Mouse (Mus musculus) midbrain, postnatal 0 days (tissue): ENCODE measurements around the gene Akirin1. TPM values are rescaled to one million over a fixed set of nuclear protein-coding genes. Genes with fewer than 3 reads are reported as not detected.

Experiments
- ATAC-seq: fragments of 200-750 bp; cut with Nextera tagmentation; 2 replicates; pipeline ENCODE4 v1.8.0; 2017; ENCODE audit warnings: moderate number of reproducible peaks, mild to moderate bottlenecking, moderate TSS enrichment, moderate library complexity; ENCODE audit not compliant: low FRiP score
- DNase-seq: peaks from one replicate; pipeline ENCODE4 v3.0.0-alpha.2; 2015; ENCODE audit warnings: low spot score
- H3K27ac ChIP-seq: fragments of 300-500 bp; sonication (generic); 2 replicates; pipeline ENCODE4 v1.5.1; 2014; ENCODE audit warnings: low read depth, mild to moderate bottlenecking, low read length, mixed read lengths
- H3K27me3 ChIP-seq: fragments of 300-500 bp; sonication (generic); 2 replicates; pipeline ENCODE4 v1.6.1; 2014; ENCODE audit warnings: low read length, control low read depth, mixed read lengths; ENCODE audit not compliant: insufficient read depth
- H3K36me3 ChIP-seq: fragments of 300-500 bp; sonication (generic); 2 replicates; pipeline ENCODE4 v1.6.1; 2014; ENCODE audit warnings: low read length, control low read depth, mixed read lengths; ENCODE audit not compliant: insufficient read depth
- H3K4me1 ChIP-seq: fragments of 300-500 bp; sonication (generic); 2 replicates; pipeline ENCODE4 v1.6.1; 2014; ENCODE audit warnings: mild to moderate bottlenecking, control low read depth, antibody characterized with exemption, low read length, mixed read lengths; ENCODE audit not compliant: insufficient read depth
- H3K4me2 ChIP-seq: fragments of 300-500 bp; sonication (generic); 2 replicates; pipeline ENCODE4 v1.6.1; 2014; ENCODE audit warnings: low read depth, mild to moderate bottlenecking, low read length, mixed read lengths; ENCODE audit not compliant: poor library complexity, severe bottlenecking
- H3K4me3 ChIP-seq: fragments of 300-500 bp; sonication (generic); 2 replicates; pipeline ENCODE4 v1.5.1; 2014; ENCODE audit warnings: low read depth, mild to moderate bottlenecking, low read length, moderate library complexity
- H3K9ac ChIP-seq: fragments of 300-500 bp; sonication (generic); replicated peaks from 2 replicates; pipeline ENCODE4 v1.6.1; 2014; ENCODE audit warnings: mild to moderate bottlenecking, low read length, moderate library complexity, mixed read lengths; ENCODE audit not compliant: poor library complexity, severe bottlenecking
- H3K9me3 ChIP-seq: fragments of 300-500 bp; sonication (generic); 2 replicates; pipeline ENCODE4 v1.6.1; 2016; ENCODE audit warnings: low read length, control low read depth
- CTCF ChIP-seq: IDR thresholded peaks from 2 replicates; pipeline ENCODE4 v1.5.1; 2016; ENCODE audit warnings: antibody characterized with exemption, mild to moderate bottlenecking
- WGBS: fragments of 180-500 bp; shearing (Covaris S2); extraction: QIAGEN DNeasy Blood & Tissue Kit; methylation state at CpG from one replicate; pipeline ENCODE4 v1.1.7; 2014; 5-methylcytosine and 5-hydroxymethylcytosine counted together
- polyA plus RNA-seq: library from polyadenylated mRNA; unstranded; fragments of >200 nt; fragmentation: Nextera tagmentation; extraction: Ambion mirVana; gene quantifications from 2 replicates; pipeline ENCODE4 v1.2.1, GENCODE M21; 2015
- total RNA-seq: library from RNA; depleted of rRNA; stranded (reverse); fragments of >200 nt; gene quantifications from 2 replicates; pipeline ENCODE4 v1.2.3, GENCODE M21; 2014

Gene Akirin1
- total and polyA plus RNA-seq, 2 experiments from 2014 or later: 60.5 to 91.5 TPM

DNA sequence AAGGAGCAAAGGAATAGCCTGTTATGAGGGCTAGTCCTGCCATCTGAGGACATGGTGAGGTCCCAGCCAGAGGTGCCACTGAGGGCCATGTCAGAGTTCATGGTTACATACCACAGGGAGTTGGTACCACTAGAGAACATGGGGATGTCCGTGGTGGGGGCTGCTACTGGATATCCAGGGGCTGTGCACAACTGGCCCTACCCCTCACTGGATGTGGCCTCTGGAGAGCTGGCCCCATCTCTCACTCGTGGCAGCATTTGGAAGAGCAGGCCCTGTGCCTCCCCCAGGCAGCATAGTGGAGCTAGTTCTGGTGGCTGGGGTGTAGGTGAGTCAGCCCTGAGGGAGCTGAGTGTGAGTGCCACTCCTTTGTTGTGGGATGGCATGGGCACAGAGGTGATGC lies 17.2 kb downstream of the Akirin1 start:
- DNase-seq (no peak), ATAC-seq (peak; percentile 27; the same call in 1 of the 2 replicates)
- H3K4me3 ChIP-seq: no peak overlapping the region
- no peaks in the 10 kb centered on the region for H3K27me3 ChIP-seq
- no peaks in the 10 kb centered on the region for H3K9me3 ChIP-seq
- H3K36me3 ChIP-seq: peaks cover 17% of the 10 kb centered on the region; the same call in 1 of the 2 replicates
- TF ChIP-seq CTCF: no peak
- WGBS: 94% methylated on average over 2 of the region's 2 CpGs
- H3K9ac ChIP-seq: no peak overlapping the region
- H3K4me1 ChIP-seq: no peaks in the 10 kb centered on the region
- no peak overlapping the region for H3K27ac ChIP-seq
- no peak overlapping the region for H3K4me2 ChIP-seq

DNA sequence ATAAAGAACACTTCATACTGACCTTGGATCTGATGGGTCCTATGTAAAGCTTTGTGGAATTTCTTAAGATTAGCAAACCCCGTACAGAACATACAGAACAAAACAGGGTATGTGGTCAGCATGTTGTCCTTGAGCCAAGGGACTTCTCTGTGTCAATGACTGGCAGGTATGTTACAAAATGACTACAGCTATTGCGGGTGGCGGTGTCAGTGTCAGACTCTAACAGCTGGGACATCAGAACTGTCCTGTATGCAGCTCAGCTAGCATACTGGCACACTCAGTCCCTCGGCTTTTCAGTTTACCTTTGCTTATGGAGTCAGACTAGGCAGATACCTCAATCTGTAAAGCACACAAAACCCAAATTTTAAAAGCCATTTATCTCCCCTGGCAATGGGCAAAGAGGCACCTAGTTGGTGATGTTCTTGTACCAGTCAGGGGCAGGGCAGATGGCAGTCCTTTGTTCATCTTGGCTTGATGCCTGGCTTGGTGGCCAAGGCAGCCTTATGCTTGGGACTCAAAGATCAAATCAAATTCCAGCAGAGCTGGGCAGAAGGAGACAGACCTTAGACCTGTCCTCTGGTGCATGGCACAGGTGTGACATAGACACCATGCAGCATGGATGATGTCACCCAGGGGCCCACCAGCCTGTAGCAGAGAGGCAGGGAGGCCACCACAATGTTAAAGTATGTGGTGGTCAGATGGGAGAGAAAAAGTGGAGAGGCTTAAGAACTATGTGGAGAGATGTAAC lies 17.8 kb downstream of the Akirin1 start:
- WGBS: 93% methylated on average over 4 of the region's 4 CpGs
- TF ChIP-seq CTCF: no peak
- DNase-seq: peak; percentile 31

DNA sequence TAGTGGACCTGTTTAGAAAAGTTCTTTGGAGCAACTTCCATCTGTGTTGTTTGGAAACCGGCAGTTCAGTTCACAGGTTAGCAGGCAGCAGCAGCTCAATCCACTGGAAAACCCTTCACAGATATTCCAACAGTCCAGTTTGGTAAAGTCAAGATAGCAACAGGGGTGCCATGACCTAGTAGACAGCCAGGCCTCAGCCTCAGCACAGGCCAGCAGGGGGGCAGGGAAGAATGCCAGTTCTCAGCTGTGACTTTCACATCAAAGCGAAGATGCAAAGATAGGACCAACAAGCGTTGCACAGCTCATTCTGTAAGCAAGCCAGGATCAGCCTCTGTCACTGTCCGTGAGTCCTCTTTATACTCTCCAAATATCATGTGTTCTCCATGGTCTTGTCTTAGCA lies 28.4 kb downstream of the Akirin1 start:
- ATAC-seq: no peak
- DNase-seq: no peak
- H3K4me2 ChIP-seq: no peak overlapping the region
- no peak overlapping the region for H3K27ac ChIP-seq
- no peak for TF ChIP-seq CTCF
- WGBS: 85% methylated on average over 4 of the region's 4 CpGs
- H3K4me1 ChIP-seq: peaks cover 2% of the 10 kb centered on the region; the same call in 1 of the 2 replicates
- H3K9me3 ChIP-seq: no peaks in the 10 kb centered on the region
- no peak overlapping the region for H3K4me3 ChIP-seq
- H3K27me3 ChIP-seq: no peaks in the 10 kb centered on the region
- no peak overlapping the region for H3K9ac ChIP-seq
- H3K36me3 ChIP-seq: no peaks in the 10 kb centered on the region

More for the DNA sequence above, 17.8 kb downstream of the Akirin1 start:
- no peaks in the 10 kb centered on the region for H3K9me3 ChIP-seq
- no peaks in the 10 kb centered on the region for H3K27me3 ChIP-seq
- no peak overlapping the region for H3K4me2 ChIP-seq
- no peaks in the 10 kb centered on the region for H3K4me1 ChIP-seq
- H3K9ac ChIP-seq: no peak overlapping the region
- ATAC-seq: no peak
- H3K4me3 ChIP-seq: no peak overlapping the region
- H3K27ac ChIP-seq: no peak overlapping the region
- H3K36me3 ChIP-seq: peaks cover 14% of the 10 kb centered on the region; the same call in 1 of the 2 replicates

DNA sequence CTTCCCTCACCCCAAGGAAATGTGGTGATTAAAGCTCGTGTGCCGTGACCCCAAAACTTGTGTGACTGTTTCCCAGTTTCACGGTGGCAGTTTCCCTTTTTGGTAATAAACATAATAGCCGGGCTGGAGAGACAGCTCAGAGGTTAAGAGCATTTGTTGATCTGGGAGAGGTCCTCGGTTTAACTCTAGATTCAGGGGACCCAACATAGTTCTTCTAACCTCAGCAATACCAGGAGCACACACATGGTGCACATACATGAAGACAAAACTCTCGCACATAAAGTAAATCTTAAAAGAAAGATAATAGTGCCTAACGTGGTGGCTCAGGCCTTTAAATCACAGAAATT lies 31.7 kb downstream of the Akirin1 start:
- DNase-seq (no peak), ATAC-seq (no peak)
- Histone ChIP-seq H3K4me1 (peaks cover 2% of the 10 kb centered on the region; the same call in 1 of the 2 replicates), H3K4me2 (peak overlapping the region; percentile 52), H3K9ac (peak overlapping the region; percentile 74; the same call in 1 of the 2 replicates), H3K27me3 (no peaks in the 10 kb centered on the region), H3K36me3 (peaks cover 5% of the 10 kb centered on the region; the same call in 1 of the 2 replicates), H3K4me3 (peak overlapping the region; percentile 59), H3K27ac (0 out of 2 replicates have a peak overlapping the region, but pooled peaks have one; percentile 71), H3K9me3 (no peaks in the 10 kb centered on the region)
- TF ChIP-seq CTCF: no peak
- WGBS: 25% methylated on average over 7 of the region's 7 CpGs

DNA sequence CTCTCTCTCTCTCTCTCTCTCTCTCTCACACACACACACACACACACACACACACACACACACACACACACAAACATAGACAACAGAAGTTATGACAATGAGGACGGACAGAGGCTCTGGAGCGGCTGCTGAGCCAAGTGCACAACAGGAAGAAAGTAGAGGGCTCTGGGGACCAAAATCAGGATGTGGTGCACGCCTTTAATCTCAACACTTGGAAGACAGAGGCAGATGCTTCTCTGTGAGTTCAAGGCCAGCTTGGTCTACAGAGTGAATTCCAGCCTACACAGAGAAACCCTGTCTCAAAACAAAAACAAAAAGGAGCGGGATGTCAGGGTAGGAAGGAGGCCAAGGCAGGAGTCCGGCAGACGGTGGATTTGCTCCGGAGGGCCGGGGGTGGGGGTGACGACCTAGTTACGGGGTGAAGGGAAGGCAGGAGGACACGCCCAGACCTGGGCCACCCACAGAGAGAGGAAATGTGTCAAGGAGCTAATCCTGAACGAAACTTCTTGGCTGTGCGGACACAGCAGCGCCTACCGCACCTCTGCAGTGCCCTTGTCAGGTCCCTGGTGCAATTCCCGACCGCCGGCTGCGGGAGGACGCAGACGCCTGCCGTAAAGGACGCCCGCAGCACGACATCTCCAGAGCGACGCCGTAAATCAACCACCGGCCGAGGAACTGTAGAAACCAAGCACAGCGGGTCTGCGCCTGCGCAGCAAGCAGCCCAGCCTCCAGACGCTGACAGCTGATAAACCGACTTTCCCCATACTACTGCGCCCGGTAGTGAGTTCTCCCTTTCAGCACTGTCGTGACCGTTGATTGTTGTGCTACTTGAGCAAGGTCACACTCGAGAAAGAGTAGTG lies 32.3 kb downstream of the Akirin1 start, which contains the start of gene Ndufs5:
TSS of gene Ndufs5 (minus strand) at position 629 of the 860 bp plus-strand sequence.
- Histone ChIP-seq H3K9ac (peak within 1 kb of the TSS; percentile 74), H3K4me1 (peaks cover 2% of the 10 kb centered on the region; the same call in 1 of the 2 replicates), H3K36me3 (peaks cover 5% of the 10 kb centered on the region; the same call in 1 of the 2 replicates), H3K27ac (peak within 1 kb of the TSS; percentile 71), H3K4me3 (peak within 1 kb of the TSS; percentile 59), H3K27me3 (no peaks in the 10 kb centered on the region), H3K9me3 (no peaks in the 10 kb centered on the region), H3K4me2 (peak within 1 kb of the TSS; percentile 60)
- TF ChIP-seq CTCF: no peak
- ATAC-seq (peak; percentile 94), DNase-seq (peak; percentile 97)
- WGBS: under 1% methylated on average over 40 of the region's 40 CpGs
